Mouse (Mus musculus): ENCODE data around the gene Hacd3.

DNA sequence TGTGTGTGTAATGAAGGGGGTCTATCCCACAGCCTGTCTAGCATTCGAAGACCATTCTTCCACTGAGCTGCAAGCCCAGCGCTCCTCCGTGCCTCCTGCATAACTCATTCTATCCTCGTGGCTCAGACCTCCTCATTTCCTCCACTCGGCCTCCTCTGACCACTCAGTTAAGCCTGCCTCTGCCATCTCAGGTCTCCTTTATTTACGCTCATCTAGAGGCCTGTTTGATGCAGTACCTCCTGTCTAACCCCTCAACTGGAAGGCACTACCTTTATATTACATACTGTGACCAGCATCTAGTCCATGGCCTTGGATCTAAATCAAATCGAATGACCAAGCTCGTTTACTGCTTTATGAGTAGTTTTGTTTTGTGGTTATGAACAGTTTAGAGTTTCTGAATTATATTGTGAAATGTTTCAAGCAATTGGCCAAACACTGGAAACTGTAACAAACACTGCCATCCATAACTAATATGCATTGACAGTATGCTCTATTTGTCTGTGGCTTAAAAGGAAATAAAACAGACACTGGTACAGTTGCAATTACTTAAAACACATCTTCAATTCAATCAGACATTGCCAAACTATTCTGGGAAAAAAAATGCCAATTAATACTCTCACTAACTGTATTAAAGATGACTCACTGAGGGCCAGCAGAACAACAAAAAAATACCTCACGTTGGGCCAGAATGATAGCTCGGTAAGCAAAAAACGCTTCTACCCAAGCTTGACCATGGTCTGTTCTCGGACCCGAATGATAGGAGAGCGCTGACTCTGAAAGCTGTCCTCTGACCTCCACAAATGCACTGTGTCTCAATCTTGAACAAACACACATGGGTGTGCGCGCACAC lies 4.3 kb downstream of the Hacd3 start:
- no peak for TF ChIP-seq CTCF (IDR thresholded peaks at IDR 0.05; ENCODE audit: control insufficient read depth, insufficient read depth, insufficient replicate concordance, low read depth, low read length)
- TF ChIP-seq POLR2A (IDR thresholded peaks at IDR 0.05; ENCODE audit: control insufficient read depth, low read depth, low read length), result no peak

All from testis, adult 2 months (tissue).